Mouse (Mus musculus) thymus, adult 2 months (tissue): ENCODE measurements at regions not wholly inside any gene's neighbourhood (a gene's known extent, or its start where the extent isn't known, plus 50 kb on each side); places are given as distances from the start of the nearest gene placed in this dataset.

ENCODE experiments used
- CTCF ChIP-seq: fragments of 200-500 bp; IDR thresholded peaks from 2 replicates; pipeline ENCODE4 v1.5.1; 2012; ENCODE audit warnings: mild to moderate bottlenecking, control low read depth, low read length, moderate library complexity, borderline replicate concordance; ENCODE audit not compliant: control insufficient read depth, poor library complexity, insufficient read depth; ENCODE audit errors: extremely low read depth
- POLR2A ChIP-seq: fragments of 200-500 bp; IDR thresholded peaks from 2 replicates; pipeline ENCODE4 v1.6.1; 2012; ENCODE audit warnings: mild to moderate bottlenecking, low read length, control low read depth, moderate library complexity; ENCODE audit not compliant: control insufficient read depth, poor library complexity, insufficient read depth; ENCODE audit errors: extremely low read depth

DNA sequence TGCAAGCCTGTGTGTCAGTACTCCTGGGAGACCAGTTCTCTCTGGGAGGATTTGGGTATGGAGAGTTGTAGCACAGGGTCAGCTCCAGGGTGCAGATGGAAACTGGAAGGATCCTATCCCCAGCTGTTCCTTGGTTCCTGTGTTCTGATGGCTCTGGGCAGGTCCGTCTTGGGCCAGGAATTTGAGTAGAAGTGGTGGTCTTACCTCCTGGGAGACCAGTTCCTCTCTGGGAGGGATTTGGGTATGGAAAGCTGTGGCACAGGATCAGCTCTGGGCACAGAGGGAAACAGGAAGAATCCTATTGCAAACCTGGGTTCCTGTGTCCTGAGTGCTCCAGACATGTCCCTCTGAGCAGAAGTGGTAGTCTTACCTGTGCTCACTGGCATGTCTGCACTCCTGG, 314.5 kb downstream of the Wdr11 start:
- TF ChIP-seq CTCF = no peak
- TF ChIP-seq POLR2A = no peak
